Mouse (Mus musculus) small intestine, adult 2 months (tissue): ENCODE results near the gene Rngtt.

Experiments used
- CTCF ChIP-seq: fragments of 200-500 bp; IDR thresholded peaks from 2 replicates; pipeline ENCODE4 v1.5.1; 2012; ENCODE audit warnings: low read depth, mild to moderate bottlenecking, control low read depth, inconsistent platforms, low read length, moderate library complexity, mixed read lengths; ENCODE audit not compliant: insufficient replicate concordance, insufficient read length; ENCODE audit errors: extremely low read depth
- POLR2A ChIP-seq: fragments of 200-500 bp; IDR thresholded peaks from 2 replicates; pipeline ENCODE4 v1.6.1; 2012; ENCODE audit warnings: low read depth, mild to moderate bottlenecking, control low read depth, inconsistent platforms, low read length, moderate library complexity

DNA sequence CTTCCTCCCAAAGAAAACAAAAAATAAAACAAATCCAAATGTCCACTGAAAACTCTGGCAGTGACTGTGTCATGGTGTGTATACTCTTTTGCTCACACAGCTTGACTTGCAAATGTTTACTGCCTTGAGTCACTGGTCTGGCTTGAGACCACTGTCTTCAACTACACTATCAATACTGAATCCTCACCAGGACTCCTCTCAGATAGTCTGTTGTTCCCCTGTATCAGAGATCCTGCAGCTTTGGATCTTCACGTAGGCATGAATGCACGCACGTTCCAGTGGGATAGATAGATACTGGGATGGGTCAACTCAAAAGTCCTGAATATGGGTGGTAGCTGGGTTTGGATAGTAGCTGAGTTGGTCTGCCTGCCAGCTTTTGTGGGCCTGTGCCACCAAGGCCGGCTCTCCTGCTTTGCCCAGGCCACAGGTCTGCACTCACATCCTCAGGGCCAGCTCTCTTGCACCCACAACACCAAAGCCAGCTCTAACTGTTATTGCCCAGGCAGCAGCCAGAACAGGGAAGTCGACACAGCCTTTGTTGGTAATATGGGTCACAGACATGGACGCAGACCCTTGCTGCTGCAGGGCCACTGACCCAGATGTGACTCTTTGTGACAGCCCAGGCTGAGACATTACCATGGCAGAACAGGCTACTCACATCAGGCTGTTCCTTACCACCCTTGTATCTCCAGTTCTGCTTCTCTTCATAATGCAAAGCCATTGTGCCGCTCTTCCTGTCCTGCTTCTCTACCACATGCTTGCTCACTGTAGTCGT, 168.1 kb downstream of the Rngtt start:
- TF ChIP-seq CTCF (no peak), POLR2A (no peak)
